Mouse (Mus musculus) bone marrow, adult 2 months (tissue): ENCODE results near the gene Gbf1. TPM values are rescaled to one million over a fixed set of nuclear protein-coding genes. Genes with fewer than 3 reads are reported as not detected.

Experiments
- H3K27ac ChIP-seq: fragments of 200-500 bp; 2 replicates; pipeline ENCODE4 v1.5.1; 2012; ENCODE audit warnings: low read depth, mild to moderate bottlenecking, control low read depth, inconsistent platforms, low read length; ENCODE audit not compliant: control insufficient read depth, poor library complexity, insufficient read depth
- H3K4me1 ChIP-seq: fragments of 200-500 bp; 2 replicates; pipeline ENCODE4 v1.6.1; 2011; ENCODE audit warnings: low read length; ENCODE audit not compliant: control insufficient read depth, insufficient read depth
- H3K4me3 ChIP-seq: fragments of 200-500 bp; replicated peaks from 2 replicates; pipeline ENCODE3; 2011; ENCODE audit warnings: mild to moderate bottlenecking, low read depth, low read length, control low read depth; ENCODE audit not compliant: control insufficient read depth
- CTCF ChIP-seq: fragments of 200-500 bp; IDR thresholded peaks from 2 replicates; pipeline ENCODE4 v1.5.1; 2011; ENCODE audit warnings: low read length, control low read depth; ENCODE audit not compliant: control insufficient read depth, insufficient read depth
- POLR2A ChIP-seq: fragments of 200-500 bp; IDR thresholded peaks from 2 replicates; pipeline ENCODE4 v1.6.1; 2011; ENCODE audit warnings: low read depth, mild to moderate bottlenecking, control low read depth, low read length, borderline replicate concordance; ENCODE audit not compliant: control insufficient read depth
- WGBS: fragments of 180-500 bp; shearing (Covaris S2); methylation state at CpG from one replicate; pipeline ENCODE4 v1.1.7; 2018; 5-methylcytosine and 5-hydroxymethylcytosine counted together
- polyA plus RNA-seq: library from polyadenylated mRNA; stranded (reverse); fragments of >200 nt; gene quantifications from 2 replicates; pipeline ENCODE4 v1.2.4, GENCODE M21; 2011; ENCODE audit warnings: low replicate concordance; ENCODE audit not compliant: missing spikeins, insufficient read depth, insufficient read length

Gene Gbf1
- polyA plus RNA-seq, 1 experiment = 44.3 TPM

DNA sequence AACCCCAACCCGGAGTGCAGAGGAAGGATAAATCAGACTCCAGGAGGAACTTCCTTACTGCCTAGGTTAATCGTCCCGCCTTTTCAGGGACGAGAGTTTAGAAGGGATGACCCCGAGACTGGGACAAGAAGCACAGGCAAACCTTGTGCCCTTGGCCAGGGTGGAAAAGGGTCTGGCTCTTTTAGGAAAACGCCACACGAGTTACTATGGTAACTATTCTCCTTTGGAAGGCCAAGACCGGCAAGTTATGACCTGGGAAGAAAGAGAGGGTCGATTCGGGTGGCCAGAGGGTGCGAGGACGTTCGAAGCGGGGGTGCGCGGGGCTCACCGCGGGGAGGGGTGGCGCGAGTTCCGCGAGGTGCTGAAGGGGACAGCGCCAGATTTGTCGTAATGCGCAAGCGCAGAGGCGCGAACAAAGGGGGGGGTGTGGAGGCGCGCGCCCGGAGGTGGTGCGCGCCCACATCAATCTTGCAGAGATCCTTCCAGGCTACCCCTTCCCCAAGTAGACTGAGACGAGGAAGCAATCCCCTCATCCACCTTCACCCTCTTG, 174.5 kb downstream of the Gbf1 start, which contains the start of gene Psd:
Gene Psd, minus strand, starts transcription at position 401 of the 550 bp plus-strand sequence.
- under 1% methylated on average over 35 of the region's 35 CpGs for WGBS
- peaks cover 4% of the 10 kb centered on the region; the same call in 1 of the 2 replicates for H3K4me1 ChIP-seq
- H3K4me3 ChIP-seq = peak within 1 kb of the TSS; percentile 99
- H3K27ac ChIP-seq = peak within 1 kb of the TSS; percentile 94
- no peak for TF ChIP-seq POLR2A
- no peak for TF ChIP-seq CTCF

DNA sequence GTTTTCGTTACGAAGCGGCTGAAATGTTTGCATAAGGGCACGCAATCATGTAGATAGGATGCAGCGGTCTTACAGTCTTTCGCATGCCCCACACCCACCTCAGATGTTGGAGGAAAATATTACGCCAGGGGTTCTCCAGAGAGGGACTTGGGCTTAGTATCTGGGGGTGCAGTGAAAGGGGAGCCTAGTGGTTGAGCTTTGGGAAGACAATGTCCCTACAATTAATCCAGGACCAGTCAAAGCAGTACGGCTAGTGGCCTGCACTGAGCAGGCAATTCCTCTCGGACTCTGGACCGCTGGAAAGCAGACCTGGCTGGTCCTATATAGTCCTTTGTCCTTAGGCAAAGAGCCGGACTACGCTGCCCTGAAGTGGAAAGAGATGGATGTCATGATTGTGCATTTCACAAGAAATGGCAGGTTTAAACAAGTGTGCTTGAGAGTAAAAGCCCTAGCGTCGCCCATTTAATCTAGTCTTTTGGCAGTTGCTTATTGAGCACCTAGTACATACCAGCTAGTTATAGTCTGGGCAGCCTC, 175.3 kb downstream of the Gbf1 start:
- Histone ChIP-seq H3K4me1 (peaks cover 4% of the 10 kb centered on the region; the same call in 1 of the 2 replicates), H3K27ac (peak overlapping the region; percentile 94; the same call in 1 of the 2 replicates)
- no peak for TF ChIP-seq CTCF
- no peak for TF ChIP-seq POLR2A

DNA sequence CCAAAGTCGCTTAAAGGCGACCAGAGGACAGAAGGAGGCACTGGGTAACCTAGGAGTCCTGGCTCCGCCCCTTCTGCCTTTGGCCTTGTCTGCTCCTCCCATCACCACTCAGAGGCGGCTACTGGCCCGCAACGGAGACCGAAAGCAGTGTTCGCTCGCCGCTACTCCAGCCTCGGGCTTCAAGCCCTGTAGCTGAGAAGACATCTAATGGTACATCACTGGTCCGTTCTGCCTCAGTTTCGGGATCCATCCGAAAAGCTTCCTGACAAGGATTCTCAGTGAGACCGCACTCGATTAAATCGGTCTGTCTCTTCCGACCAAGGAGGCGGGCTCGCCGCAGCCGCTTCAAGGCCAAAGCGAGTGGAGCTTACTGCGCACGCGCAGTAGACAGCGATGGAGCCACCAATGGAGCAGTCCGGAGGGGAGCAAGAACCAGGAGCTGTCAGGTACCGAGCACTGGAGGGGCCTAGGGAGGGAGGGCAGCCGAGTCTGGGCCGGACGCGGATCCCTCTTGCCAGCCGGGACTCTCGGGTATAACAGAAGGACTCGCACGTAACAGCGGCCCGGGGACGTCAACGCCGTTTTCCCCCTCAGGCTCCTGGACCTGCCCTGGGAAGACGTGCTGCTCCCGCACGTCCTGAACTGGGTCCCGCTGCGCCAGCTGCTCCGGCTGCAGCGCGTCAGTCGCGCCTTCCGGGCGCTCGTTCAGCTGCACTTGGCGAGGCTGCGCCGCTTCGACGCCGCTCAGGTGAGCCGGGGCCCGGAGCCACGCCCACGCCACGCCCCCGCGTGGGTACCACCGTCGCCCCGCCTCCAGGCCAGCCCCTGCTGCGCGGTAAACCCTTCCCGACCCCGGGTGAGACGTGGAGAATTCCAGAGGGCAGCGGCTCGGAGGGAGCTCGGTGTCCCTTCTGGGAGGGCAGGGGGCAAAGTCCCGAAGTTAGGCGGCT, 176.0 kb downstream of the Gbf1 start, which contains the start of gene Fbxl15:
Gene Fbxl15, plus strand, starts transcription at position 104 of the 950 bp plus-strand sequence.
- WGBS = under 1% methylated on average over 81 of the region's 81 CpGs

More for the DNA sequence above, 175.3 kb downstream of the Gbf1 start:
- peak overlapping the region; percentile 99 for H3K4me3 ChIP-seq
- WGBS = 28% methylated on average over 14 of the region's 14 CpGs

DNA sequence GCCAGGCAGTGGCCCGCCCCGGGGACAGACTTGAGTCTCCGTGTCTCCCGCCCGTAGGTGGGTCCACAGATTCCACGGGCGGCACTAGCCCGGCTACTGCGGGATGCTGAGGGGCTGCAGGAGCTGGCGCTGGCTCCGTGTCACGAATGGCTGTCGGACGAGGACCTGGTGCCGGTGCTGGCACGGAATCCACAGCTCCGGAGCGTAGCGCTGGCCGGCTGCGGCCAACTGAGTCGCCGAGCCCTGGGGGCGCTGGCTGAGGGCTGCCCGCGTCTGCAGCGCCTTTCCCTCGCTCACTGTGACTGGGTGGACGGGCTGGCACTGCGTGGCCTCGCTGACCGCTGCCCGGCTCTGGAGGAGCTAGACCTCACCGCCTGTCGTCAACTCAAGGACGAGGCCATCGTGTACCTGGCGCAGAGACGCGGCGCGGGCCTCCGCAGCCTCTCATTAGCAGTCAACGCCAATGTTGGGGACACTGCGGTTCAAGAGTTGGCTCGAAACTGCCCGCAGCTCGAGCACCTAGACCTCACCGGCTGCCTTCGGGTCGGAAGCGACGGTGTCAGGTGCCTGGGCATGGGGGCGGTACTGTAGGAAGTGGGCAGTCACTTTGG, 176.8 kb downstream of the Gbf1 start:
- 1% methylated on average over 54 of the region's 54 CpGs for WGBS
- Histone ChIP-seq H3K4me1 (peaks cover 4% of the 10 kb centered on the region; the same call in 1 of the 2 replicates), H3K4me3 (peak overlapping the region; percentile 99), H3K27ac (peak overlapping the region; percentile 94; the same call in 1 of the 2 replicates)
- no peak for TF ChIP-seq CTCF
- TF ChIP-seq POLR2A = no peak

More for the DNA sequence above, 176.0 kb downstream of the Gbf1 start, which contains the start of gene Fbxl15:
- TF ChIP-seq POLR2A (peak; percentile 54; the same call in 1 of the 2 replicates), CTCF (peak; percentile 9; the same call in 1 of the 2 replicates)
- H3K4me1 ChIP-seq = peaks cover 4% of the 10 kb centered on the region; the same call in 1 of the 2 replicates
- H3K4me3 ChIP-seq = peak within 1 kb of the TSS; percentile 99
- peak within 1 kb of the TSS; percentile 94 for H3K27ac ChIP-seq

DNA sequence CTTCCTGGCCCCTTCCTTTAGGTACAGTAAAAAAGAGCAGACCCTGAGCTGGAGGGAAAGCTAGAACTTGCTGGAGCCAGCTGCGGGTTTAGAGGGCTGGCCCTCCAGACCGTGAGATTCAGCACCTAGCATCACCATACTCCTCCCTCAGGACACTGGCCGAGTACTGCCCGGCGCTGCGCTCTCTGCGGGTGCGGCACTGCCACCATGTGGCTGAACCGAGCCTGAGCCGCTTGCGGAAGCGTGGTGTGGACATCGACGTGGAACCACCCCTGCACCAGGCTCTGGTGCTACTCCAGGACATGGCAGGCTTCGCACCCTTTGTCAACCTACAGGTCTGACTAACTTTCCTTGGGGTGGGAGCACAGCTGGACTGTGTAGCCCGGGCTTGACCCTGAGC, 177.6 kb downstream of the Gbf1 start:
- WGBS = 4% methylated on average over 16 of the region's 16 CpGs
- Histone ChIP-seq H3K4me1 (peaks cover 4% of the 10 kb centered on the region; the same call in 1 of the 2 replicates), H3K27ac (no peak overlapping the region), H3K4me3 (no peak overlapping the region)
- TF ChIP-seq POLR2A (peak; percentile 43; the same call in 1 of the 2 replicates), CTCF (peak; percentile 99)

DNA sequence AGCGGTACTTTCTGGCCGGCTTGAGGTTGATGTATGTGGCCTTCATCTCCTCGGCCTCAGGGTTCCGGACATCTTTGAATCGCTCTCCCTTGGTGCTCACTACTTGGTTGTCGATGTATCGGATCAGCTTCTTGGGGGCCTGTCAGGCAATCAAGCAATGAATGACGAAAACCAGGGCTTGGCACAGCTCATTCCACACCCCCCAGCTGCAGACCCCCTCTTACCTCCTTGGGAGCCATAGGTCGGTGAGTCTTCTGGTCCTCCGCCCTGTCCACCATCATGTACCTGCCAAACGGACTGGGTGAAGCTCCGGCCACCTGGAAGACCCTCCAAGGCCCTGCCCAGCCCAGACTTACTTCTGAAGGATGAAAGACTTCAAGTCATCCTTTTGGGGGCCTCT, 178.4 kb downstream of the Gbf1 start:
- Histone ChIP-seq H3K27ac (no peak overlapping the region), H3K4me1 (peaks cover 4% of the 10 kb centered on the region; the same call in 1 of the 2 replicates), H3K4me3 (no peak overlapping the region)
- 90% methylated on average over 12 of the region's 12 CpGs for WGBS
- TF ChIP-seq POLR2A = no peak
- TF ChIP-seq CTCF = no peak

DNA sequence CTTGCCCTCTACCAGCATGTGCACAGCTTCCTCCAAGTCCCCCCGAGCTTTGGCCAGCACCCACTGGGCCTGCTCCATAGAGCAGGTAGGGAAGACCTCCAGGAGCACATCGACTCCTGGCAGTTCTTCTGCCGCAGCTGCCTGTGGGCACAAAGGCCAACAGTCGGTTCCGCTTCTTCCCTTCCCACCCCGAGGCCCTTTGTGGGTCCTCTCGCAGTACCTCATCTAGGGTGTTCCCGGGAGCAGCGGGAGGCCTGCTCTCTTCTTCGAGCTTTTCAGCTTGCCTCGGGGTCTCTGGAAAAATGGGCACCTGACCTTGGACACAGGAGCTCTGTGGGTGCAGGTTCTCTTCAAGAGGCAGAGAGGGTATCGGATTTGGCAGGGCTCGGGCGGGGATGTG, 179.0 kb downstream of the Gbf1 start:
- WGBS = 84% methylated on average over 14 of the region's 14 CpGs
- H3K4me3 ChIP-seq = no peak overlapping the region
- peaks cover 4% of the 10 kb centered on the region; the same call in 1 of the 2 replicates for H3K4me1 ChIP-seq
- H3K27ac ChIP-seq = no peak overlapping the region
- TF ChIP-seq POLR2A (no peak), CTCF (no peak)
